Mouse (Mus musculus) thymus, adult 2 months (tissue): ENCODE data around the gene Khdrbs2.

Source experiments
- CTCF ChIP-seq: fragments of 200-500 bp; IDR thresholded peaks from 2 replicates; pipeline ENCODE4 v1.5.1; 2012; ENCODE audit warnings: mild to moderate bottlenecking, control low read depth, low read length, moderate library complexity, borderline replicate concordance; ENCODE audit not compliant: control insufficient read depth, poor library complexity, insufficient read depth; ENCODE audit errors: extremely low read depth
- POLR2A ChIP-seq: fragments of 200-500 bp; IDR thresholded peaks from 2 replicates; pipeline ENCODE4 v1.6.1; 2012; ENCODE audit warnings: mild to moderate bottlenecking, low read length, control low read depth, moderate library complexity; ENCODE audit not compliant: control insufficient read depth, poor library complexity, insufficient read depth; ENCODE audit errors: extremely low read depth

GRCm38 (mm10) chr1:32649647-32650209, 477.2 kb downstream of the Khdrbs2 start:
- TF ChIP-seq CTCF (no peak), POLR2A (no peak)
